Mouse (Mus musculus): Measurements from ENCODE around the gene Arhgap33.

- TF ChIP-seq CTCF (IDR thresholded peaks at IDR 0.05) (no peak), POLR2A (IDR thresholded peaks at IDR 0.05; ENCODE audit: insufficient read depth, low read depth, low read length) (no peak), EP300 (IDR thresholded peaks at IDR 0.05; ENCODE audit: insufficient read depth, low read depth, low read length) (no peak)
These were observed 12.0 kb downstream of the Arhgap33 start for GRCm38 (mm10) chr7:30522871-30523270.

Measured in heart, adult 2 months (tissue).